Mouse (Mus musculus): ENCODE results near the gene Uso1.

Gene Uso1

DNA sequence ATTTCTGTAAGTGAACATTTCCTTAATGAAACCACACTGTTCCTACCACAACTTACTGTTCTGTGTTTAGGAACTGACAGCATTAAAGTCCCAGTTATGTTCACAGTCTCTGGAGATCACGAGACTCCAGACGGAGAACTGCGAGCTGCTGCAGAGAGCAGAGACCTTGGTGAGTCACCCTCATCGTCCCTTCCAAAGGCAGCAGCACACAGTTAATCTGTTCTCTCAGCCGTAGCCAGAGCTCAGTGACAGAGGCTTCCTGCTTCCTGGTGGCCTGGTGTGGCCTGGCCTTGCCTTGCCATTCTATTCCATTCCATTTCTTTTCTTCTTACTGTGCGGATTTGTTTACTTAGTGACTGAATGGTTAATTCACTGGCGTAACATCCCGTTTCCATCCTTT is 60.5 kb downstream of the Uso1 start:
- DNase-seq: peak in 1 of 2 experiments; percentile 44

DNA sequence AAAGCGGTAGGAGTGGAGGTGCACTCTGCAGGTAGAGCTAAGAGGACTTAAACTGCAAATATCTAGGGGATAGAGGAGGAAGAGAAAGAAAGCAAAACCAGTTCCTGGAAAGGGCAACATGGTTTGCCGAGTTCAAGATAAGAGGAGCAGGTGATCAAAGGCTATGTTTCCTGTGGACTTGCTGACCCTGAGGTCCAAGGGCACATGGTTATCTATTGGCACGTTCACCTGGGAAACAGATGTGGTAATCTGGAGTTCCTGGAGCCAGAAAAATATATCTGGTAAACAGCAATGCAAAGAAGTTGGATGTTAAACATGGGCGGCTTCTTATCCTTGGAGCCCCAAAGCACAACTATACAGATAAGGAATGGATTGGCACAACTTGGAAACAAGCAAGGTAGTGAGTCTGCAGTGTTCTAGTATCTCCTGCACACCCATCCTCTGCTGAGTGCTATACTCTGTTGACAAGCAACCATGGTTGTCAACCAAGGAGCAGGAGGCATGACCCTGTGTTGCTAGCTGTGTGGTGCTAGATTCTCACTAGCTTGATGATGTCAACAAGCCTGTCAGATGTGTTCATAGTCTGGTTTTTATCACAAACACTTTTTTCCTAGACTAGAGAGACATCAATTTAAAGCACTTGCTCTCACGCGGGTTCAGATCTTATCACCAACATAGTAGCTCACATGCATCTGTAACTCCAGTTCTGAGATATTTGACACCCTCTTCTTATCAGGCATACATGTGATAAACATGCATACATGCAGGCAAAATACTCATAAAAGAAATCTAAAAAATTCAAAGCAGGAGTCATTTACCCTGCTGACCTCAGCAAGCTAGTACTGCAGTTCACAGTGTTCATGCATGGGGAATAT is 66.7 kb downstream of the Uso1 start:
- DNase-seq: no peak

DNA sequence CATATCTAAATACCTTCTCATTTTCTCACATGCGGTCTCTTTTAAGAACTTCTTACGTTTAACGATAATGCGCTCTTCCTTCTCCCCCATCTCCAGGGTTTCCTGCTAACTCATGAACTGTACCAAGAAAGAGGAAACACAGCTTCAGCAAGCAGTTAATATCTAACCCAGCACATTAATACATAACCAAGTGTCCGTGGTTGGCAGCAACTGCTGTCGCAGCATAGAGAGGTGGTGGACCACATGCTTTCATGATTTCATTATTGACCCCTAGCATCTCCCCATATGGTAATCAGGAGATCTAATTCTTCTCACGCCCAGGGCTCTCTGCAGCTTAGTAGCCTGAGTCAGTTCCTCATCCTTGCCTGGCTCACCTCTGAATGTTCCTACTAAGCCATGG is 67.4 kb downstream of the Uso1 start:
- DNase-seq: peak; percentile 50 to 61

DNA sequence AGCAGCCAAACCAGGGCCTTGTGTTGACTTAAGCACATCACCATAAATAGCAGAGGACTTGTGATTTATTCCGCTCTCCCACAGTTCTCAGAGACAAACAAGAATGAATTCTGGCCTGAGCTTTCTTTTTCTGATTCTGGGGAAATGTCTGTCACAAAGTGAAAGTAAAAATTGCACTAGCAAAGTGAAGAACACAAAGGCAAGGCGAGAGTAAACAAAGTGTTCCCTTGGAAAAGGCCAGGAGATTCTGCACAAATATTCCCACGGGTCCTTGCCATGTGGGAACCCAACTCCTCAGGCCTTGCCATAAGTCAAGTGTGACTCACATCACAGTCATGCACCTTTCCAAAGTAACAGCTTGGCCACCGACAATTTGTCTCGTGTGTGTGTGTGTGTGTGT is 68.0 kb downstream of the Uso1 start:
- peak; percentile 14 to 50 for DNase-seq

DNA sequence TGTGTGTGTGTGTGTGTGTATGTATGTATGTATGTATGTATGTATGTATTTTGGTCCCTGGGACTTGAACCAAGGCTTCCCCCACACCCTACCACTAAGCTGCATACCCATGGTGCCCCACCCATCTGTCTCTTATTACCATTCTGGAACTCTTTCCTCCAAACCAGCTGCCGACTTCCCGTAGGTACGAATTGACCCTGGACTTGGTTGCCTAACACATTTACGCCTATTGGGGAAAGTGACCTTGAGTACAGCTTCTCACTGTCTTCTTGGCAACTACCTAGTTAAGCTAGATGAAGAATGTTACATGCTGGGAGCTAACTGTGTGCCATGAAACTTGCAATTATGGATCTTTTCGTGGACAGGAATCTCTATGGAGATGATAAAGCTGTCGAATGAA is 68.4 kb downstream of the Uso1 start:
- no peak for DNase-seq

DNA sequence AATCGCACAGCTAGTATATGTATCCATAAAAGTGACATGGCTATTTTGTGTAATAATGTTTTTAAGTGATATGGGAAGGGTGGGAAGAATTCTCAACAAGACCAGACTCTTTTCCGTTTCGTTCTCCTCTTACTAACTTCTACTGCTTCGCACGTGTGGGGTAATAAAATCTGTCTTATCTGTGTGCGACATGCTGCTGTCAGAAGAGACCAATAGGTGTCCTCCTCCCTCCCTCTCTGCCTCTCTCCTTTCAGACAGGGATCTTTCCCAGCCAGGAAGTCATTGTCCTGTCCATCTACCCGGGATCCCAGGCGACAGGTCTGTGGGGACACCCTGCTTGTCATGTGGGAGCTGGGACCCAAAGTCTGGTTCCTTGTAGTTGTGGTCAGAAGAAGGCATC is 72.5 kb downstream of the Uso1 start:
- no peak for DNase-seq

DNA sequence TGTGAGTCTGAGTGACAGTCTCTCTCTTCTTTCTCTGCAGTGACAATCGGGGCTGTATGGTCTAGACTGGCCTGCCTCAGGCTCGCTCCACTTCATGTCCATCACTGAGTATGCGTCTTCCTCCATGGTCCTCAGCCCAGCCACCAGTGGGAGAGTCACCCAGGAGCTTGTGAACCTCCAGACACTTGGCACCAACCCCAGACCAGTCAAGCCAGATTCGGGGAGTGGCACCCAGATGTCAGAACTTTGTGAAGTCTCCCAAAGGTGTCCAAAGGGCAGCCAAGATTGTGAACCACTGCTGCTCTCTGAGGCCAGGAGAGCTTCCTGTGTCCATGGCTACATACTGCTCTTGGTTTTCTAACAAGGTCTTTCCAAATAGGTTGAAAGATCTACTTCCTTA is 74.5 kb downstream of the Uso1 start:
- DNase-seq: peak in 1 of 2 experiments; percentile 43

DNA sequence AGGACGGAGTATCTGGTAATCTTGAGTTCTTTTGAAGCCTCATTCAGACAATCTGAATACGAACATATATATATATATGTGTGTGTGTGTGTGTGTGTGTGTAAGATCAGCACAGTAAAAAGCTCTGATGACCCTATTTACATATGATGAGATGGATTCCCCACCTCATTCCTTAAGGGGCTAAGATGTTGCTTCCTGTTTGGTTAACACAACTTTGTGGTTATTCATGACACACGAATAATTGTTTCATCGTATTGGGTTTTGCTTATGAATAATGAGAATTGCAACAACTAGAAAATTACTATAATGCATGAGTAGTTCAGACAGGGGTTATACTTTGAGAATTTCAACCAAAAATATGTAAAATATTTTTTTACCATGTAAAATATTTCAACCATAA is 77.6 kb downstream of the Uso1 start, which contains the start of gene U90926:
Gene U90926, minus strand, starts transcription at position 101 of the 400 bp plus-strand sequence.
- no peak for DNase-seq

DNA sequence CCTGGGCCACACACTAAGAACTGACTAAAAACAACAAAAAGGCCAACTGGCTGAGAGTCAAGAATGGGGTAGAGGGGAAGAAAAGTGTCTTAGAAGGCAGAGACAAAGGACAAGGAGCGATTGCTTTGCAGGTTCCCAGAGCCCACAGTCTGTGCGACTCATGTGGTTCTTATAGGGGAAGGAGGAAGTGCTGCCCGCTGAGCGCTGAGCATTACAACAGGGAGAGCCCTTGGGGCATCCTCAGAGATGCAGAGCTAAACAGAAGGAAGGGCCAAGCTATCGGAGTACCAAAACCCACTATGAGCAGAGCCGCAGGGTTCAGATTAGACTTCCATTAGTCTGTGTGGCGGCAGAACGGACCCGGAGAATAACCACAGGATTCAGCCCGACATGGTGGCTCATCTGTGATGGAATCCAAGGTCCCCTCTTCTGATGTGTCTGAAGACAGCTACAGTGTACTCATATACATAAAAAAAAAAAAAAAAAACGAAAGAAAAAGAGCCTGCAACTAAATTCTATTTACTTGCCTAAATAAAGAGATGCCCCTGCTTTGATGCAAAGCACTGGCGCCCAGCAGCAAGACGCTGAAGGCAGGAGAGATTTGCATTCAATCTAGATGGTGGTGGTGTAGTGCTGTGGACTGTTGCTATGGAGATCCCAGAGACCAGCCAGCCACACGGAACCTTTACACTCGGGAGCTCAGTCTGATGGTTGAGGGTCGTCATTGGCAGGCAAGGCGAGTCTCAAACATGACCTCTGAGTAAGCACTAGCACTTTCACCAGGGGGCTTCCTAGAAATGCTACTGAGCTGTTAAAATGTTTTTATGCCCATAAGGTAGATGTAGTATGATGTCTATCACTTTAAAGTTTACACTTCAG is 81.4 kb downstream of the Uso1 start:
- no peak for DNase-seq

DNA sequence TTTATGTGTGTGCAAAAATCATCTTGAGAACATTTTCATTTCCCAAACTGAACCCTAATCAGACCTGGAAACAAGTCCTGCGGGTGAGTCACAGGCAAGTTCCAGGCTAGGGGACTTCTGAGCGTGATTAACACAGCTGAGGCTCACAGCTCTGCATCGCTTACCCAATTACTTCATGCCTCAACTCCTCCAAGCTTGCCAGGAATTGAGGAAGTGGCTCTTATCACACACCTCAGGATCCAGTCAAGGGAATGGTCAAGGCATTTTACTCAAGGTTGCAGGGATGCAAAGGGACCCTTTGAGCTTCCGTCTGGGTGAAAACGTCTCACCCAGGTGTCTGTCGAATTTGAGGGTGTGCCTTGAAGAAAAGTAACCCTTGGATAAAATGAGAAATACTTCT is 82.1 kb downstream of the Uso1 start:
- no peak for DNase-seq

DNA sequence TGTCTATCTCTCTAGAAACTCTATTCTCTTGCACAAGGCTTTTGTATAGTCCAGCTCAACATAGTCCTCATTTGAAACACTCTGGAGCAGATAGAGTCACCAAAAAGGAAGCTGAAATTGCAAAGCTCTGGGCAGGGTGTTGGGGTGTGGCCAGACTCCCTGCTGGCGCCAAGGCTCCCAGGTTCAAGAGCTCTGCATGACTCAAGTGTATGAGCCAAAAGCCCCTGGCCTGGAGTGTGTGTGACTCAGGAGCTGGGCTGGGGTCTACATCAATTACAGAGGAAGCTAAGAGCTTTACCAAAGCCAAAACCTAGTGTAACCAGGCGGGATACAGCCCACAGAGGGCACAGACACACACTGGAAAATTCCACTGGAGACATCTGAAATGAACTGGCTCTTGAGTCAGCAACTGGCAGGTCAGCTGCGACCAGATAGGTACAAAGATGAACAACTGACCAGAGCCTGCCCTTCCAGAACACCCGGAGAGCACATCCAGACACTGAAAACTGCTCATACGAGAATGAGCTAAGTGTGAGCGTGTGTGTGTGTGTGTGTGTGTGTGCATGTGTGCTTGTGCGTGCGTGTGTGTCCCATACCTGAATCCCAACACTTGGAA is 82.7 kb downstream of the Uso1 start:
- DNase-seq: peak; percentile 13 to 58

DNA sequence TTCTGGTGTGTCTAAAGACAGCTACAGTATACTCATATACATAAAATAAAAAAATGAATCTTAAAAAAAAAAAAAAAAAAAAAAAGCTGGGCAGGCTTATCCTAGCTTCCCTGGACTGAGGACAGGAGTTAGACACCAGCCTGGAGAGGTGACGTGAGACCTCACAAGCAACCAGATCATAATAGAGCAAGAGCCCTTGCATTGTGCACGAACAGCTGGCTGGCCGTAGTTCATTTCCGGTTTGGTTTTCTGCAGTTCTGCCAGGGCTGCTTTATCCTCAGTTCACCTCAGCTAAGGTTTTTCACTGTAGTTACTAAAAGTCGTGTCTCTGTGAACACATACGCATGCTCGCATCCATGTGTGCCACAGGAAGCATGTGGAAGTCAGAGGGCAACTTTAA is 90.0 kb downstream of the Uso1 start:
- no peak for DNase-seq

DNA sequence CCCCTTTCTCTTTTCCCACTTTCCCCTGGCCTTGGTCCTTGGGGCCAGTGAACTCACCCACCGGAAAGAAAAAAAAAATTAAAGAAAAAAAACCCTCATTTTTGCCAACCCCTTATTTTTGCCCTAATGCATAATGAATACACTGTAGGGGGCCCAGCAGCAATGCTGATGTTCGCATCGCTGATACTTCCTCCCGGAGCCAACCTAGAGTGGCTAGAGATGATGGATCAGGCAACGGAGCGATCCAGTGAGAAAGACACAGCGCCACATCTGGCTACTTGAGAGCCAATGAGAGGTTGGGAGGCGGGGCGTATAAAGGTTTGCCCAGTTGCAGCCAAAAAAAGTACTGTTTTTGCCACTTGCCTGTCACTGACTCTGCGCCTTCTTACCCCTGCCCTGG is 91.0 kb downstream of the Uso1 start:
- DNase-seq: no peak

DNA sequence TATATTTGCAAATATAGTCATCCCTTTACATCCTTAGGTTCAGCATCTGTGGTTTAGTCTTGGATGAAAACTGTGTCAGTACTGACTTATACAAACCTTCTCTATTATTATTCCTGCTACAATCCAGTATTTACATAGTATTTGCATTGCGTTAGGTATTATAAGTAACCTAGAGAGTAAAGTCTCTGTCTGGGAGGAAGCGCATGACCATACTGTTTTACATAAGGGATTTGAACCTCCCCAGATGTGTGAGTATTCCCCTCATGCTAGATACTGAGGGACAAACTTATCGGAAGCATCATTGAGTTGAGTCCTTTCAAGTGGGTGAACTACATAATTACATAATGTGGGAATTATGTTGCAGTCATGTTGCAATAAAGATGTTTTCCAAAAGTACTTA is 91.8 kb downstream of the Uso1 start:
- no peak for DNase-seq

DNA sequence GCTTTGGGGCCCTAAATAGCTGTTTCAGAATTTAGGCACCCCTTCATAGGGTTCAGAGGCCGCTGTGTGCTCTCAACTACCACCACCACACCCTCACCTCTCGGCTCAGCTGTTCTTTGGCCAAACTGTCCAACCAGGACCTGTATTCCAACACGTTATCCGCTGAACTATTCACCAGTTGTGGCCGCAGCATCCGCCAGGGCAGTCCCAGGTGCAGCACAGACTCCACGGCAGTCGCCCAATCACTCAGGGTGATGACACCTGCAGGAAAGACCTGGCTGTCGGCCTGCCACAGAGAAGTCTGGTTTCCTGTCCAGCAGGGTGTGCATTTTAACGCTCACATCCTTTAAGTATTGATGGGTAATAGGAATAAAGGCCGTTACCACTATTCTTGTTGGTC is 92.6 kb downstream of the Uso1 start:
- DNase-seq: no peak

DNA sequence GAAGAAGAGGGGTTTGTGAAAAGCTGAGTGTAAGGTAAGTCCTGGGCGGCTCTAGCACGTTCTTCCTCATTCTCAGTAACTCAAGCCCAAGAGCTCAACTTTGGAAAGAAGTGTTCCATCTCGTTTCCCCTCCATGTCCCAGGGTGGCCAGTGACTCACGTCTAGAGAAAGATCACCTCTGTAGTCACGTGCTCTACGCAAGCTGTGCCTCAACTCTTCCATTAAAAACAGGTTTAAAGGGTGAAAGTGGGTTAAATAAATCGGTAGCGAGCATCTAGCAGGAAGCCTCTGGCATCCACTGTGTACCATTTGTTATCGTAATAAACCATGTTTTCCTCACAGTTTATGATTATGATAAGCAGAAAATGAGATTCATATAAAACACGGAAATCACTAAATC is 94.1 kb downstream of the Uso1 start:
- no peak for DNase-seq

DNA sequence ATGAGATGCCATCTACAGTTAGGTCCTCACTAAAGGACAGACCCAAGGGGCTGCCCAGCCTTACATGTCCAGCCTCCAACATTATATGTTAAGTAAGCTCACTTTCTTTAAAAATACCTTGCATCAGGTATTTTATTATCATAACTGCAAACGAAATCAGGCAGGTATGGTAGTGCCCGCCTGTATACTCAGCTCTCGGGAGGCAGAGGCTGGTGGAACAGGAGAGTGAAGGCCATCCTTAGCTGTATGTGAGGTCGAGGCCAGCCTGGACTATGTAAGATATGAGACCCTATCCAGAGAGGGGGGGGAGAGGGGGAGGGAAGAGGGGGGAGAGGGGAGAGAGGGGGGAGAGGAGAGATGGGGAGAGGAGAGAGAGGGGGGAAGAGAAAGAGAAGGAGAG is 95.6 kb downstream of the Uso1 start:
- no peak for DNase-seq

DNA sequence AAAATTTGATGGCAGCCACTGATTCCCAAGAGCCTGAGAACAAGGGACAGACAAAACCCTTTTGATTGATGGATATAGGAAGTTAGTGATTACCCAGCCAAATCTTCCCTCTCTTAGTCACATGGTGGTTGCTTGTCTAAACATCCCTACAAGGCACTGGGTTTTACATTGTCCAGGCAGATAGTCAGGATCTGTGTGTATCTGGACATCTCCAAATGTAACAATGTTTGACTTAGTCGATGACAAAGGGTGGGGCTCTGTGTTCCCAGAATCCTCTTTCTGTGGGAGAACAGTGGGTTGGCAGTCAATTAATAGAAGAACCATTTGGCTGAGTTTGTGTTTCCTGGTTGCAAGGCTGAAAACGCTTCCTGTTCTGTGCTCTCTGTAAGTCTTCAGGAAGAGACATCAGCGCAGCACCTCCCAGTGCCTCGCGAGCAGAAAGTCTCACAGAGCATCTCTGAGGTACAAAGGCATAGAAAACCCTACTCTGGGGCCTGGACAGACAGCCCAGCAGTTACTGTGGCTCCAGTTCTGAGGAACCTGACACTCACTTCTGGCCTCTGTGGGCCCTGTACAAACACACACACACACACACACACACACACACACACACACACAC is 97.3 kb downstream of the Uso1 start:
- DNase-seq: no peak

DNA sequence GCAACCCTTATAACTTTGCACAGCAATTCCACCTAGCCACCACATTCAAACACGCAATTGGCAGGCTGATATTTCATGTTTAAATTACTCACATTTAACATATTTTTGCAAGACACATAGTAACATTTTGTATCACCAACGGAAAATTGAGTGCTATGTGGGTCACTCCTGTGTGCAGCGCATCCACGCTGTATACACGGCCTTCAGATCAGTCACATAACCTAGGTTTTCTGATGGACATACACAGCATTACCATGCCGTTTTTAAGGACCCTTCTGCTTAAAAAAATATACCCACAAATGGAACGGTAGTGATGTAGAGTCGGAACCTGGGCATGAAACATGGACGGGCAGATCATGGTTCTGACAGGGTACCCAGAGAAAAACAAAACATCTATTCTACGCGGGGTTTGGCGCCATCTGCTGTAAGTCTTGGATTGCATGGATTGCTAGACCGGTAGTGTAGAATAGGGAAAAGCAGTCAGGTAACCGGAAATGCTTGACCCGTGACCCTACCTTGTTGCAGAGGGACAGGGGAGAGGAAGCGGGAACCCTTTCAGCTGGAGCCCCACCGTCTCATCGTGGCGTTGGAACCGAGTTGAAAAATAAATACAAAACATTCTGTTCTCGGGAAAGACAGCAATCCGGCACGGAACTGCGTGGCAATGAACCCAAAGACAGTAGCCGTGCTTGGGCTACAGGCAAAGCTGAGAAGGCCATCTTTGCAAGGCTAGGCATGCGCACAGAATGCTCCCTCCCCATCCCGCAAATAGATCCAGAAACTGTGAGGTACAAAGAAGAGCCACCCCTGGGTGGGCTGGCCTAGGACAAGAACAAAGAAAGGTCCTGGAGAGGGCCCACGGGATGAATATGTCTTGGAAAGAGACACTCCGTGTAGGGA is 101.8 kb downstream of the Uso1 start:
- peak; percentile 81 to 89 for DNase-seq

DNA sequence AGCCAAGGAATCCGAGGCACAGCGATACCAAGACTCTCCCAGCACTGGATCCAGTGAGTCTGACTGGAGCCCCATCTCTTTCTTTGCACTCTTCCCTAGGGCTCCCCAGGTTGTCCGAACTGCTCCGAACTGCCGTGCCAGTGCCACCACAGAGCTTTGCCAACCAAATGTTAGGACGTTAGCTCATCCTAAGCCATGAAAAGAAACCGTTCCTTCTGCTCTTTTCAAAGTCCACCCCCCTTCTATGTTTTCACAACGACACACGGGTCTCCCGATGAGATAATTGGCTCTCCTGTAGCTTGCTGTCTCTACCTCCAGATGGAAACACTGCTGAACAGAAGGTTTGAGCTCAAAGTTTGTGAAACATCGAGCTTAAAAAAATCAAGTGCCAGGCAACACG is 103.0 kb downstream of the Uso1 start:
- no peak for DNase-seq

DNA sequence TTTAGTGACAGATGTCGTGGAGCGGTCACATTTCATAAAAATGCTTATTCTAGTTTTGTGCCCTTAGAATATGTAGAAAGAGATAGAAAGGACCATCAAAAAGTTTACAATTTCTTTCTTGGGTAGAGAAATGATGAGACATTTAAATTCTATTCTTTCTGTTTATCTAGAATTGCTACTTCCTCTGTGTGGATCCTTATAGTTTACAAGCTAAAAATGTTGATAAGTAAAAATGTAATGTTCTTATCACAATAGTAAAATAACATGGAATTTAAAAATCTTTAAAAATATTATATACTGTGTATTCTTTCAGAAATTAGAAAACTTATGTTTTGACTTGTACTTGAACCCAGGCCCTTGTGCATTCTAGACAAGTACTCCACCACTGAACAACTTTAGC is 107.2 kb downstream of the Uso1 start:
- DNase-seq: no peak

DNA sequence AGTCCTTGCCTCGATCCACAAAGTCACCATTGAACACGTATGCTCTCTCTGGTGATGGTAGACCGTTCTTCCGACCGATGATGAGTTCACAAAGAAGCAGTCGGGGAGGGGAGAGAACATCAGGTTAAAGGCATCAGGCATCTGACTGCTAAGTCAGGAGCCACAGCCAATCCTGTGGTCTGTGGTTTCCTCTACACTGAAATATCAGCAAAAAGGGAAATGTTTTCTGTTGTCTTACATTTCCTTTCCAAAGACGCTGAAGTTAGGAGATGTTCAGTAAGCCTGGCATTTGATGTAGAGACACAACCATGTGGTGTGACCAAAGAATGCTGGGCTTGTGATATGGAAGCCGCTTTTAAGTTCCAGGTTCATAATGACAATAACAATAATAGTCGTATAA is 107.7 kb downstream of the Uso1 start:
- no peak for DNase-seq
